ENCODE assay signal across 17 mouse cellular contexts in the genomic region with DNA sequence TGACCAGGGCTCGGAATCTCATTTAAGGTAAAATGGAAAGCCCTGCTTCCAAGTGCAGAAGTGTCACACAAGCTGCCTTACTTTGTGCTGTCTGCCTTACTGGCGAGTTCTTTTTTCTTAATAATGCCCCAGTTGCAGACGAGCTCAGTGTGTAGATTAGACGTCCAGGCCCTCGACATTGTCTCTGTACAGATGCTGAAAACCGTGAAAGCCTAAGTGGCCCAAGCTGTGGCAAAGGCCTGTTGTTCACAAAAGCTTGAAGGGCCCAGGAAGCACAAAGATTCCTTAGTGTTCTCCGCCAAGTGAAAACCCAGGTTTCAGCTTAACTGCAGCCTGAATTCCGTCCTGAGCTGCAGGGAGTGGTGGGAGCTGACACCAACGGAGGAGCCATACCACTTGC. TPM values are rescaled to one million over a fixed set of nuclear protein-coding genes. Genes with fewer than 3 reads are reported as not detected.
DNase-seq lines count a peak whose midpoint lies in the region; ATAC-seq and TF ChIP-seq lines count a peak whose summit lies in the region.
"Had no signal": no experiment of that assay in that cellular context is flagged by ENCODE, and none has a peak within 500 bp of the region (broad histone marks: within the 10 kb centered on the region; RNA-seq: fewer than 3 reads in every experiment).

No protein-coding gene starts in this region.

- DNase-seq in hindbrain, embryonic 14.5 days (ENCODE audit: low spot score), result no peak
- no peak for DNase-seq in heart, postnatal 10 days
- DNase-seq in urinary bladder, postnatal 4 days (ENCODE audit: low spot score in 2 of 2), result no peak
- DNase-seq in kidney, postnatal 10 days, result no peak
- DNase-seq: cerebellum, adult 11-12 months; kidney, adult 9 months; lung, postnatal 36 days; thymus, postnatal 25 days had no signal

- no peak overlapping the region for H3K4me2 ChIP-seq in forebrain, embryonic 13.5 days
- no peak overlapping the region for H3K4me2 ChIP-seq in hindbrain, embryonic 14.5 days (replicated peaks)
- no peak overlapping the region for H3K4me2 ChIP-seq in midbrain, embryonic 15.5 days

- H3K4me3 ChIP-seq in cortical plate, adult 2 months (ENCODE audit: insufficient read depth, low read length), result no peak overlapping the region
- H3K4me3 ChIP-seq in forebrain, embryonic 13.5 days, result no peak overlapping the region
- no peak overlapping the region for H3K4me3 ChIP-seq in hindbrain, embryonic 14.5 days (replicated peaks; ENCODE audit: low read length)
- no peak overlapping the region for H3K4me3 ChIP-seq in midbrain, embryonic 15.5 days

- no peaks in the 10 kb centered on the region for H3K27me3 ChIP-seq in forebrain, embryonic 13.5 days
- H3K27me3 ChIP-seq in hindbrain, embryonic 14.5 days (ENCODE audit: control insufficient read depth, insufficient read depth, low read length), result no peaks in the 10 kb centered on the region
- no peaks in the 10 kb centered on the region for H3K27me3 ChIP-seq in midbrain, embryonic 15.5 days (replicated peaks)

- H3K36me3 ChIP-seq in forebrain, embryonic 13.5 days (ENCODE audit: poor library complexity, severe bottlenecking), result peaks cover 6% of the 10 kb centered on the region; the same call in 1 of the 2 replicates
- no peaks in the 10 kb centered on the region for H3K36me3 ChIP-seq in hindbrain, embryonic 14.5 days (replicated peaks; ENCODE audit: control insufficient read depth, insufficient read depth)
- H3K36me3 ChIP-seq in midbrain, embryonic 15.5 days (replicated peaks), result no peaks in the 10 kb centered on the region

- no peaks in the 10 kb centered on the region; the same call in 1 of the 2 replicates for H3K4me1 ChIP-seq in cortical plate, adult 2 months (ENCODE audit: control insufficient read depth, insufficient read depth, low read length)
- H3K4me1 ChIP-seq in forebrain, embryonic 13.5 days, result peaks cover 53% of the 10 kb centered on the region
- H3K4me1 ChIP-seq in hindbrain, embryonic 14.5 days (replicated peaks; ENCODE audit: control insufficient read depth, insufficient read depth, low read length), result peaks cover 13% of the 10 kb centered on the region
- peaks cover 30% of the 10 kb centered on the region for H3K4me1 ChIP-seq in midbrain, embryonic 15.5 days

- TF ChIP-seq POLR2A in cortical plate, adult 2 months (IDR thresholded peaks at IDR 0.05; ENCODE audit: extremely low read depth, insufficient read depth, low read length), result no peak

- 0 out of 2 replicates have a peak overlapping the region, but pooled peaks have one; percentile 25 for H3K27ac ChIP-seq in cortical plate, adult 2 months (ENCODE audit: insufficient read depth, low read length)
- peak overlapping the region; percentile 65 for H3K27ac ChIP-seq in forebrain, embryonic 13.5 days
- peak overlapping the region; percentile 40; the same call in 1 of the 2 replicates for H3K27ac ChIP-seq in hindbrain, embryonic 14.5 days
- H3K27ac ChIP-seq in midbrain, embryonic 15.5 days, result peak overlapping the region; percentile 22; the same call in 1 of the 2 replicates
- H3K27ac ChIP-seq: stomach, postnatal 0 days had no signal

- no peak for ATAC-seq in forebrain, embryonic 13.5 days
- ATAC-seq in hindbrain, embryonic 14.5 days (ENCODE audit: low FRiP score), result no peak
- ATAC-seq in midbrain, embryonic 15.5 days (replicated peaks), result no peak

- H3K9me3 ChIP-seq in forebrain, embryonic 13.5 days (replicated peaks), result no peaks in the 10 kb centered on the region
- no peaks in the 10 kb centered on the region for H3K9me3 ChIP-seq in hindbrain, embryonic 14.5 days (ENCODE audit: control insufficient read depth, low read length)
- H3K9me3 ChIP-seq in midbrain, embryonic 15.5 days, result no peaks in the 10 kb centered on the region

- 10% methylated on average over 9 of the region's 9 CpGs for WGBS in forebrain, embryonic 13.5 days
- 28% methylated on average over 9 of the region's 9 CpGs for WGBS in hindbrain, embryonic 14.5 days
- 15% methylated on average over 9 of the region's 9 CpGs for WGBS in midbrain, embryonic 15.5 days

- intact Hi-C loops in heart, postnatal 10 days (cut with DNase I), result no loop called here

- H3K9ac ChIP-seq in forebrain, embryonic 13.5 days, result no peak overlapping the region
- H3K9ac ChIP-seq in hindbrain, embryonic 14.5 days, result no peak overlapping the region
- no peak overlapping the region for H3K9ac ChIP-seq in midbrain, embryonic 15.5 days

- TF ChIP-seq CTCF in cortical plate, adult 2 months (IDR thresholded peaks at IDR 0.05; ENCODE audit: extremely low read depth, insufficient read depth, low read length), result no peak

RNA-seq across cellular contexts. Expression of gene Gm4131, which starts 15.0 kb away (rescaled TPM):
- polyA plus RNA-seq in cortical plate, adult 2 months (2012; rRNA removed), result not detected in 2 replicates
- 0.14 TPM in 1 of 2 replicates, not detected in the other for polyA plus RNA-seq in forebrain, embryonic 13.5 days (2015; fragmentation: Nextera tagmentation; extraction: Ambion mirVana)
- 0.17 and 0.30 TPM in 2 replicates for polyA plus RNA-seq in hindbrain, embryonic 14.5 days (2014; fragmentation: Nextera tagmentation; extraction: Ambion mirVana)
- 0.30 TPM in 1 of 2 replicates, not detected in the other for polyA plus RNA-seq in midbrain, embryonic 15.5 days (2015; fragmentation: Nextera tagmentation; extraction: Ambion mirVana)
- total RNA-seq in heart, postnatal 10 days (2021), result not detected
- total RNA-seq: granulocyte monocyte progenitor cell, adult 5-6 weeks had no signal
- polyA plus RNA-seq: C2C12; heart, embryonic 14.5 days; limb, embryonic 14.5 days; liver, embryonic 16.5 days; stomach, postnatal 0 days had no signal

RNA-seq across cellular contexts. Expression of gene Fam124a, which starts 26.2 kb away (rescaled TPM):
- 25.9 and 26.4 TPM in 2 replicates for polyA plus RNA-seq in cortical plate, adult 2 months (2012; rRNA removed)
- polyA plus RNA-seq in forebrain, embryonic 13.5 days (2015; fragmentation: Nextera tagmentation; extraction: Ambion mirVana), result 22.7 and 23.9 TPM in 2 replicates
- 29.3 and 32.7 TPM in 2 replicates for polyA plus RNA-seq in hindbrain, embryonic 14.5 days (2014; fragmentation: Nextera tagmentation; extraction: Ambion mirVana)
- polyA plus RNA-seq in midbrain, embryonic 15.5 days (2015; fragmentation: Nextera tagmentation; extraction: Ambion mirVana), result 49.0 and 50.7 TPM in 2 replicates
- 1 to 10 TPM; 4.5 to 4.6 TPM for total RNA-seq in heart, postnatal 10 days (2021)
- total RNA-seq: granulocyte monocyte progenitor cell, adult 5-6 weeks had no signal
